ENCODE assay signal across 8 mouse cellular contexts in the genomic region with DNA sequence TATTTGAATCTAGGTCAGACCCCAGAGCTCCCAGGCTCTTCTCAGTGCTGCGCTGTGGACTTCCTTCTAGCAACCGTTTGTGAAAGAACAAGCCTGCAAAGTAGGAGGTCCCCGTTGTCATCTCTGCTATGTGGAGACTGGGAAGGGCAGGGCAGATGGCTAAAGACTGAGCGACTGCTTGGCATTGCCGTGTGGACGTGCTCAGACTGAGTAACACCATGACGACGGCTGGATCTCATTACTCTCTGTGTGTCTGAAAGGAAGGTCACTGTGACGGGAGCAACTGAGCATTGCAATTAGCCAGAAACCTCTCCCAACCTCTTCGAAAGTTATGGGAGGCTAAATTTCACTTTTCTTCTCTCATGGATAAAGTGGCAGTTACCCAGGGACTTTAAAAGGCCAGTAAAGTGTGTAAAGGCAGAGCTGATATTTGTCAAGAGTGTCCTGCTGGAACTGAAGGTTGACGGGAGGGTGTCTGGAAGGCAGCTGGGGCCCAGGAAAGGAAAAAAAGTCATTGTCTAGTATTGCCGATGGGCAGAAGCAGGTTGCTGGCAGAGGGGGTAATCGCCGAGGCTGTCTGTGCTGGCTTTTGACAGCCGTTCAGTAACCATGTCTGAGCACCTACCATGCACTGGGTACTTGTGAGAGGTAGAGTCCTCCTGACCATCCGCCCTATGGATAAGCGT. TPM values are rescaled to one million over a fixed set of nuclear protein-coding genes. Genes with fewer than 3 reads are reported as not detected.
DNase-seq lines count a peak whose midpoint lies in the region; ATAC-seq lines count a peak whose summit lies in the region.

No protein-coding gene starts in this region.

- no peaks in the 10 kb centered on the region for H3K36me3 ChIP-seq in forebrain, embryonic 13.5 days (ENCODE audit: poor library complexity, severe bottlenecking)
- H3K36me3 ChIP-seq in neural tube, embryonic 12.5 days = no peaks in the 10 kb centered on the region

- no peaks in the 10 kb centered on the region for H3K27me3 ChIP-seq in forebrain, embryonic 13.5 days
- no peaks in the 10 kb centered on the region for H3K27me3 ChIP-seq in neural tube, embryonic 12.5 days (replicated peaks)

- H3K27ac ChIP-seq in forebrain, embryonic 13.5 days = peak overlapping the region; percentile 61
- H3K27ac ChIP-seq in neural tube, embryonic 12.5 days = 0 out of 2 replicates have a peak overlapping the region, but pooled peaks have one; percentile 2

- H3K9me3 ChIP-seq in forebrain, embryonic 13.5 days (replicated peaks) = no peaks in the 10 kb centered on the region
- no peaks in the 10 kb centered on the region for H3K9me3 ChIP-seq in neural tube, embryonic 12.5 days

- WGBS in forebrain, embryonic 13.5 days = 50% methylated on average over 17 of the region's 17 CpGs
- WGBS in neural tube, embryonic 12.5 days = 46% methylated on average over 17 of the region's 17 CpGs

- no peak overlapping the region for H3K9ac ChIP-seq in forebrain, embryonic 13.5 days
- H3K9ac ChIP-seq in neural tube, embryonic 12.5 days = no peak overlapping the region

- H3K4me1 ChIP-seq in forebrain, embryonic 13.5 days = peaks cover 14% of the 10 kb centered on the region
- peaks cover 5% of the 10 kb centered on the region; the same call in 1 of the 2 replicates for H3K4me1 ChIP-seq in neural tube, embryonic 12.5 days

- ATAC-seq in forebrain, embryonic 13.5 days = peak; percentile 95
- peak; percentile 97 for ATAC-seq in neural tube, embryonic 12.5 days (ENCODE audit: low FRiP score, low read depth)

- peak overlapping the region; percentile 25 for H3K4me2 ChIP-seq in forebrain, embryonic 13.5 days
- peak overlapping the region; percentile 27 for H3K4me2 ChIP-seq in neural tube, embryonic 12.5 days (replicated peaks)

- no peak overlapping the region for H3K4me3 ChIP-seq in forebrain, embryonic 13.5 days
- no peak overlapping the region for H3K4me3 ChIP-seq in neural tube, embryonic 12.5 days

- peak; percentile 19 to 76 for DNase-seq in adrenal gland, adult (ENCODE audit: inconsistent age in 2 of 2, low spot score in 1 of 2)
- no peak for DNase-seq in adrenal gland, adult 18-20 months (ENCODE audit: low spot score in 2 of 2)
- peak; percentile 13 for DNase-seq in adrenal gland, postnatal 25 days
- peak; percentile 20 to 34 for DNase-seq in layer of hippocampus, adult 8-10 months (ENCODE audit: low spot score in 2 of 2)
- DNase-seq in spleen, postnatal 4 days (ENCODE audit: low spot score in 2 of 2) = no peak
- DNase-seq in urinary bladder, postnatal 10 days (ENCODE audit: low spot score) = no peak

RNA-seq across cellular contexts. Expression of gene Kcne4, which starts 36.0 kb away (rescaled TPM):
- total RNA-seq in adrenal gland, adult 18-20 months (2021) = 1 to 10 TPM; 5.0 to 5.4 TPM
- total RNA-seq in adrenal gland, postnatal 25 days (2021) = 3.8 and 5.3 TPM in 2 replicates
- polyA plus RNA-seq in forebrain, embryonic 13.5 days (2015; fragmentation: Nextera tagmentation; extraction: Ambion mirVana) = 0.71 and 0.79 TPM in 2 replicates
- total RNA-seq in layer of hippocampus, adult 8-10 months (2022) = 1 to 10 TPM in 2 of 4 experiments, under 1 TPM in 2; 0.59 to 1.4 (median 0.92) TPM
- polyA plus RNA-seq in neural tube, embryonic 12.5 days (2016; fragmentation: Nextera tagmentation; extraction: Ambion mirVana) = 5.6 and 6.1 TPM in 2 replicates

Comparison
In these comparisons a context has a peak if more than half of its experiments do, and no peak if none do; other contexts are left out.
1. DNase-seq: peak in adrenal gland, adult (2 of 2), adrenal gland, postnatal 25 days (single experiment) and layer of hippocampus, adult 8-10 months (2 of 2); none in adrenal gland, adult 18-20 months (0 of 2), spleen, postnatal 4 days (0 of 2) and urinary bladder, postnatal 10 days (single experiment).